Mouse (Mus musculus): ENCODE results near the gene Serhl. TPM values are rescaled to one million over a fixed set of nuclear protein-coding genes. Genes with fewer than 3 reads are reported as not detected.
A peak's percentile ranks its signal among the peaks of the same experiment; 100 is the strongest.

Serhl gene
- total RNA-seq, 2 experiments from 2014 or later, result 22.8 to 29.1 TPM

- intact Hi-C loops (cut with DNase I), result no loop called here
- peak overlapping the region; percentile 24 for H3K27ac ChIP-seq
- H3K4me3 ChIP-seq, result no peak overlapping the region
- DNase-seq, result no peak
- TF ChIP-seq CTCF (IDR thresholded peaks at IDR 0.05), result no peak
These were observed 71.3 kb downstream of the Serhl start for GRCm38 (mm10) chr15:83160561-83160960.

GRCm38 (mm10) chr15:83161062-83161748 is 71.9 kb downstream of the Serhl start:
- intact Hi-C loops (cut with DNase I), result no loop called here
- Histone ChIP-seq H3K27ac (peak overlapping the region; percentile 24; the same call in 1 of the 2 replicates), H3K4me3 (no peak overlapping the region)
- no peak for TF ChIP-seq CTCF (IDR thresholded peaks at IDR 0.05)
- DNase-seq, result no peak

- no peak overlapping the region for H3K4me3 ChIP-seq
- no peak for DNase-seq
- intact Hi-C loops (cut with DNase I), result no loop called here
- TF ChIP-seq CTCF (IDR thresholded peaks at IDR 0.05), result no peak
- H3K27ac ChIP-seq, result peak overlapping the region; percentile 20; the same call in 1 of the 2 replicates
These were observed 72.7 kb downstream of the Serhl start for GRCm38 (mm10) chr15:83162001-83162400.

GRCm38 (mm10) chr15:83162818-83163485 is 73.6 kb downstream of the Serhl start:
- no peak for TF ChIP-seq CTCF (IDR thresholded peaks at IDR 0.05)
- DNase-seq, result no peak
- intact Hi-C loops (cut with DNase I), result no loop called here
- H3K27ac ChIP-seq, result peak overlapping the region; percentile 46
- H3K4me3 ChIP-seq, result no peak overlapping the region

GRCm38 (mm10) chr15:83164971-83165471 is 75.7 kb downstream of the Serhl start:
- peak overlapping the region; percentile 81 for H3K27ac ChIP-seq
- DNase-seq, result peak; percentile 71
- H3K4me3 ChIP-seq, result peak overlapping the region; percentile 26
- intact Hi-C loops (cut with DNase I), result no loop called here
- no peak for TF ChIP-seq CTCF (IDR thresholded peaks at IDR 0.05)

- Histone ChIP-seq H3K4me3 (peak overlapping the region; percentile 26; the same call in 1 of the 2 replicates), H3K27ac (peak overlapping the region; percentile 83)
- intact Hi-C loops (cut with DNase I), result no loop called here
- no peak for DNase-seq
- TF ChIP-seq CTCF (IDR thresholded peaks at IDR 0.05), result no peak
These were observed 76.4 kb downstream of the Serhl start for GRCm38 (mm10) chr15:83165526-83166315.

Other genes starting within 250 kb of the Serhl start
- gene Tcf20, start 101.6 kb upstream of the Serhl start, total RNA-seq (2021), result 10 to 100 TPM; 28.9 to 33.6 TPM
- gene Nfam1, start 56.2 kb upstream of the Serhl start, total RNA-seq (2021), result under 1 TPM; 0.41 to 0.98 TPM
- gene Rrp7a, start 33.3 kb downstream of the Serhl start, total RNA-seq (2021), result 10 to 100 TPM; 34.3 to 41.3 TPM
- 10 to 100 TPM; 16.0 to 16.3 TPM for gene Poldip3, start 59.9 kb downstream of the Serhl start, total RNA-seq (2021)
- gene Cyb5r3, start 83.1 kb downstream of the Serhl start, total RNA-seq (2021), result 10 to 100 TPM; 39.2 to 43.1 TPM
- 1 to 10 TPM; 2.8 to 4.0 TPM for gene A4galt, start 162.3 kb downstream of the Serhl start, total RNA-seq (2021)

All from gastrocnemius, adult 2 months (tissue).